Mouse (Mus musculus) small intestine, adult 2 months (tissue): ENCODE measurements around the gene Pibf1. TPM values are rescaled to one million over a fixed set of nuclear protein-coding genes. Genes with fewer than 3 reads are reported as not detected.

Source experiments
- H3K27ac ChIP-seq: fragments of 200-500 bp; 2 replicates; pipeline ENCODE4 v1.5.1; 2012; ENCODE audit warnings: low read depth, low read length, control low read depth, inconsistent platforms; ENCODE audit not compliant: insufficient read depth
- H3K27me3 ChIP-seq: fragments of 200-500 bp; 2 replicates; pipeline ENCODE4 v1.6.1; 2012; ENCODE audit warnings: mild to moderate bottlenecking, moderate library complexity, low read length, inconsistent platforms; ENCODE audit not compliant: control insufficient read depth, insufficient read depth
- H3K36me3 ChIP-seq: fragments of 200-500 bp; 2 replicates; pipeline ENCODE4 v1.6.1; 2012; ENCODE audit warnings: mild to moderate bottlenecking, low read length, control low read depth, inconsistent platforms; ENCODE audit not compliant: control insufficient read depth, insufficient read depth
- H3K4me1 ChIP-seq: fragments of 200-500 bp; 2 replicates; pipeline ENCODE4 v1.6.1; 2012; ENCODE audit warnings: low read length, inconsistent platforms, mixed read lengths; ENCODE audit not compliant: control insufficient read depth, insufficient read depth, insufficient read length
- H3K4me3 ChIP-seq: fragments of 200-500 bp; 2 replicates; pipeline ENCODE4 v1.5.1; 2012; ENCODE audit warnings: low read depth, mild to moderate bottlenecking, control low read depth, inconsistent platforms, low read length, moderate library complexity
- CTCF ChIP-seq: fragments of 200-500 bp; IDR thresholded peaks from 2 replicates; pipeline ENCODE4 v1.5.1; 2012; ENCODE audit warnings: low read depth, mild to moderate bottlenecking, control low read depth, inconsistent platforms, low read length, moderate library complexity, mixed read lengths; ENCODE audit not compliant: insufficient replicate concordance, insufficient read length; ENCODE audit errors: extremely low read depth
- POLR2A ChIP-seq: fragments of 200-500 bp; IDR thresholded peaks from 2 replicates; pipeline ENCODE4 v1.6.1; 2012; ENCODE audit warnings: low read depth, mild to moderate bottlenecking, control low read depth, inconsistent platforms, low read length, moderate library complexity
- WGBS: fragments of 180-500 bp; shearing (Covaris S2); methylation state at CpG from one replicate; pipeline ENCODE4 v1.1.7; 2018; 5-methylcytosine and 5-hydroxymethylcytosine counted together
- polyA plus RNA-seq: library from polyadenylated mRNA; depleted of rRNA; stranded (reverse); fragments of >200 nt; gene quantifications from 2 replicates; pipeline ENCODE4 v1.2.3, GENCODE M21; 2012

Gene Pibf1
- polyA plus RNA-seq, 1 experiment, result 0.65 TPM

GRCm38 (mm10) chr14:99225929-99226328 is 126.7 kb downstream of the Pibf1 start:
- TF ChIP-seq CTCF (no peak), POLR2A (no peak)
- Histone ChIP-seq H3K27ac (no peak overlapping the region), H3K27me3 (no peaks in the 10 kb centered on the region), H3K36me3 (peaks cover 2% of the 10 kb centered on the region; the same call in 1 of the 2 replicates), H3K4me1 (0 out of 2 replicates have a peak, but pooled peaks cover 4% of the 10 kb centered on the region), H3K4me3 (no peak overlapping the region)
- WGBS, result 42% methylated on average over 4 of the region's 4 CpGs

- no peaks in the 10 kb centered on the region for H3K27me3 ChIP-seq
- 0 out of 2 replicates have a peak, but pooled peaks cover 4% of the 10 kb centered on the region for H3K4me1 ChIP-seq
- no peaks in the 10 kb centered on the region for H3K36me3 ChIP-seq
- no peak overlapping the region for H3K4me3 ChIP-seq
- no peak overlapping the region for H3K27ac ChIP-seq
- TF ChIP-seq POLR2A (no peak), CTCF (no peak)
- WGBS, result 91% methylated on average over 11 of the region's 11 CpGs
These were observed 130.0 kb downstream of the Pibf1 start for GRCm38 (mm10) chr14:99229071-99229780.

GRCm38 (mm10) chr14:99233056-99233455 is 133.8 kb downstream of the Pibf1 start:
- WGBS, result 96% methylated on average over 3 of the region's 3 CpGs
- no peak overlapping the region for H3K27ac ChIP-seq
- H3K4me3 ChIP-seq, result no peak overlapping the region
- H3K27me3 ChIP-seq, result no peaks in the 10 kb centered on the region
- H3K36me3 ChIP-seq, result peaks cover 2% of the 10 kb centered on the region; the same call in 1 of the 2 replicates
- no peaks in the 10 kb centered on the region for H3K4me1 ChIP-seq
- TF ChIP-seq POLR2A (no peak), CTCF (no peak)

GRCm38 (mm10) chr14:99237115-99237514 is 137.9 kb downstream of the Pibf1 start:
- no peaks in the 10 kb centered on the region for H3K27me3 ChIP-seq
- H3K27ac ChIP-seq, result no peak overlapping the region
- H3K4me1 ChIP-seq, result no peaks in the 10 kb centered on the region; the same call in 1 of the 2 replicates
- WGBS, result 26% methylated on average over 5 of the region's 5 CpGs
- H3K4me3 ChIP-seq, result no peak overlapping the region
- H3K36me3 ChIP-seq, result peaks cover 2% of the 10 kb centered on the region; the same call in 1 of the 2 replicates
- TF ChIP-seq CTCF (no peak), POLR2A (no peak)

- no peak overlapping the region for H3K27ac ChIP-seq
- no peak for TF ChIP-seq CTCF
- TF ChIP-seq POLR2A, result no peak
- no peaks in the 10 kb centered on the region for H3K27me3 ChIP-seq
- WGBS, result 49% methylated on average over 11 of the region's 11 CpGs
- H3K36me3 ChIP-seq, result peaks cover 3% of the 10 kb centered on the region
- H3K4me3 ChIP-seq, result no peak overlapping the region
- H3K4me1 ChIP-seq, result no peaks in the 10 kb centered on the region; the same call in 1 of the 2 replicates
These were observed 141.3 kb downstream of the Pibf1 start for GRCm38 (mm10) chr14:99240563-99240962.

- no peaks in the 10 kb centered on the region for H3K27me3 ChIP-seq
- TF ChIP-seq POLR2A, result no peak
- no peak for TF ChIP-seq CTCF
- H3K36me3 ChIP-seq, result peaks cover 6% of the 10 kb centered on the region
- H3K4me1 ChIP-seq, result no peaks in the 10 kb centered on the region; the same call in 1 of the 2 replicates
- 82% methylated on average over 3 of the region's 3 CpGs for WGBS
- H3K27ac ChIP-seq, result no peak overlapping the region
- H3K4me3 ChIP-seq, result no peak overlapping the region
These were observed 145.3 kb downstream of the Pibf1 start for GRCm38 (mm10) chr14:99244508-99244907.

- no peak for TF ChIP-seq CTCF
- Histone ChIP-seq H3K27me3 (no peaks in the 10 kb centered on the region), H3K4me3 (no peak overlapping the region), H3K36me3 (no peaks in the 10 kb centered on the region), H3K27ac (no peak overlapping the region), H3K4me1 (no peaks in the 10 kb centered on the region)
- WGBS, result 97% methylated on average over 12 of the region's 12 CpGs
These were observed 162.8 kb downstream of the Pibf1 start for GRCm38 (mm10) chr14:99262026-99262425.
